Mouse (Mus musculus) ovary, postnatal 36 days (tissue): ENCODE data around the gene Olfr507.
"Not testable (repeated sequence)": the region's sequence is repeated elsewhere in the genome, so short reads cannot be mapped to it uniquely, and the experiment has no call there.

Experiments used
- DNase-seq: peaks from one replicate; pipeline ENCODE4 v3.0.0; 2022; ENCODE audit warnings: low spot score, mixed read lengths

The Olfr507 gene

DNA sequence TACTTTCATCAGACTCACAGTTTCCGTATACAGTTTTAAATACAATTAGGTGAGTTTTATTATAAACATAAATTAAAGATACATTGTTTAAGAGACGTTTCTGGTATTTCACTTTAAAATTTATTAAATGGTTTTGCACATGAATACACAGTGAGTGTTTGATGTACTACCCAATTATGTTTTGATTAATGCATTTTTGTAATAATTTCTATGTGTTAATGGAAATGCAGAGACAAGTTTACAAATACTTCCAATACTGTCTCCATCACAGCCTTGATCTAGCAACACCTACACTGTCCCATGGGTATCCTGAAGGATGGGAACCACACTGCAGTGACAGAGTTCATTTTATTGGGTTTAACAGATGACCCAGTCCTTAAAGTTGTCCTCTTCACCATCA lies at the start of gene Olfr507:
Olfr507 (plus strand) TSS at position 301 of the 400 bp plus-strand sequence.
- no peak for DNase-seq

DNA sequence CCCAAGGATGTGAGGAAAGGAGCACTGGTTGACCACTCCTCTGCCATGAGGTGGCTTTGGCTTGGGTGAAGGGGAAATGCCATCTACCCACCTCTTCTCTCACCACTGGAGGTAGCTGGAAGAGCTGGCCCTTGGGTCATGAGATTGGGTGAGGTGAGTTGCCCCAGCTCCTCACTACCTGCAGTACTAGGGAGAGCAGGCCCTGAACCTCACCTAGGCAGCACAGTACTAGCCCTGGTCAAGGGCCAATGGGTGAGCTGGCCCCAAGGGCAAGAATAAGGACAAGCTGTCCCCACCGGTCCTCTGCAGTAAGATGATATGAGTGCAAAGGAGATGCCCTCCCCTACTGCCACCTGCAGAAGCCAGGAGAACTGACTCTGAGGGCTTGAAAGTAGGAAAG lies 31.8 kb upstream of the Olfr507 start:
- no peak for DNase-seq

DNA sequence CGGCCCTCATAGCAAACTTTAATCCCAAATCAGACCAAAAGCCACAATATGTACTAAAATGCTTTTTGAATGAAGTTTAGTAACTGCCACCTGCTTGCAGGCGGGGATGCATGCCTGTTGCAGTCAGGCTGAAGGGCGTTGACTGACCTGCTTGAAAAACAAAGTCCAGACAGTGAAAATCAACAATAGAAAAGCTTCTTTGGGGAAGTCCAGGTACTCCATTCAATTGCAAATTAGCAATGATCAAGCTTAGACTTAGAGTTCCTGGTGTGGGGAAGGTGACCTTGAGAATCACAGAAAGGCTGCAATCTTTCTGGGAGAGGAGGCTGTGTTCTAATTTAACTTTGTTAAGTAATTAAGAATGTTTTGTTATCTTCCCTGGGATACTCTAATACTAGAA lies 19.7 kb upstream of the Olfr507 start:
- not testable (repeated sequence) for DNase-seq

DNA sequence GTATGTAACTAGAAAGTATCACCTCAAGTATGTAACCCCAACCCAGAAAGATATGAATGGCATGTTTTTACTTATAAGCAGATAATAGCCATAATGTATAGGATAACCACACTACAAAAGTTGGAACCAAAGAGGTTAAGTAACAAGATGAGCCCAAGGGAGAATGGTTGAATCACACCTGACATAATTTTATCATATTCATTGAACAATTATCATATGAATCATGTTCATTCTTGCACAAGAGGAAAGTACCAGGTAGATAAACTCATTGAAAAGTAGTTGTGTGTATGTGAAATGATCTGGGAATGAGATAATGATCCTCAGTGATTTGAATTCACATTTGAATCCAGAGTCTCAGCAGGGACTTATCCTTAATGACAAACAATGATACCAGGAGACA lies 11.1 kb upstream of the Olfr507 start, which contains the start of gene Olfr506:
Olfr506 (plus strand) TSS at position 301 of the 400 bp plus-strand sequence.
- DNase-seq: no peak

DNA sequence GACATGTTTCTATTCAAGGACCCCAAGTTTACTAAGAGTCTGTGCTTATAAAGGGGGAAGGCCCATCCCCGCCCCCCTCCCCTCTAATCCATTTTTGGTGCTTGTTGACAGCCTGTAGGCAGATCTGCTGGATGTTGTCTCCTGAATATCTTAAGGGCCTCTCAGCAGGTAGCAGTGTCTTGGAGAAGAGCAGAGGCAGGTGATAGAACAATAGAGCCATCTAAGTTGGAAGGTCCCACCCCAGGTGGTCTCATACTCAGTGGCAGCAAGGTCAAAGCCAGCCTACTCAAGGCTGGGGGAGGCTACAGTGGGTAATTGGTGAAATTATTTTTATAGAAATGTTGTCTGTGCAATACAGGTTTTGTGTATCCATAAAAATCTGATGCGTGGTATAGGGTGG lies 7.5 kb upstream of the Olfr507 start:
- DNase-seq: no peak

DNA sequence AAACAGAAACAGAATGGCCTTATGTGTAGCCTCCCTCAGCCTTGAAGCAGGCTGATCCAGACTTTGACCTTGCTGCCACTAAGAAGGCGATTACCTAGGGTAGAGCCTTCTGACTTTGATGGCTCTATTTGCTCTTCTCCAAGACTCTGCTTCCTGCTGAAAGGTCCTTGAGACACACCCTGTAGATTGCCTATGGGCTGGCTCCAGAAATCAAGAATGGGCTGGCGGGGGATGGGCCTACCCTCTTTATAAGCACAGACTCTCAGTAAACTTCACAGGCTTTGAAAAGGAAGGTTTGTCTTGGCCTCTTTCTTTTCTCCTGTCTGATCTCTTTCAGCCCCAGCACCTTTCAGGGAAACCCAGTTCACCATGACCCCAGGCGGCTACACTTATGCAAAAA lies 4.8 kb upstream of the Olfr507 start:
- not testable (repeated sequence) for DNase-seq

DNA sequence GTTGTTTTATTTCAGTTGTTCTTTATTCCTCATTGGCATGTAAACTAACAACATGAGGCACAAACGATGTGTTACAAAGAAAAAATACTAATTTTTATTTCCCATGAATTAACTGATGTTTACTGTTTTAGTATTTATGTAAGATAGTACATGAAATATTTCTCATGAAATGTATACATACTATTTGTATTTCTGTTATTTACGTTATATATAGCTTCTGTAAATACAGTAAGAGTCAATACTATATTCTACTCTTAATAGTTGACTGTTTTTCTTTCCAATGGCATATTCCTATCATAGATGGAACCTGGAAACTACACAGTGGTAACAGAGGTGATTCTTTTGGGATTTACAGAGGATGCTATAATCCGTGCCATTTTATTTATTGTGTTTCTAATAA lies 8.1 kb downstream of the Olfr507 start, which contains the start of gene Olfr508:
Olfr508 (plus strand) TSS at position 301 of the 400 bp plus-strand sequence.
- no peak for DNase-seq

DNA sequence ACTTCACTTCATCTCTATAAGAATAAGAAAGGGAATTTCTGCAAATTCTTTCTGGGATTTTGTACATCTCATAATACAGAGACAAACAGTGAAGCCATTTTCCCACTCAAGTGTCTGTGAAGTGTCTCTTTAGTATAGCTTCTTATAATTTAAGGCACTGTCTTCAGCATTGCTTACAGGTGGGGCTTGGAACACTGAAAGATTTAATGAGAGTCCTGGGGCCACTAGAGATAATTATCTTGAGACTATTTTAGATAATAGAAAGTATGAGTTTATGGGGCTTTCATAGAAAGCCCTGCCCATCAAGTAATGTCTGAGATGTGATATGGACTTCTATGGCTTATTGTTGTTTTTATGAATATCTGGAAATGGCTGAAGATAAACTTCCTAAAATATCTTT lies 30.2 kb downstream of the Olfr507 start, which contains the start of gene Olfr509:
Olfr509 (minus strand) TSS at position 101 of the 400 bp plus-strand sequence.
- no peak for DNase-seq

DNA sequence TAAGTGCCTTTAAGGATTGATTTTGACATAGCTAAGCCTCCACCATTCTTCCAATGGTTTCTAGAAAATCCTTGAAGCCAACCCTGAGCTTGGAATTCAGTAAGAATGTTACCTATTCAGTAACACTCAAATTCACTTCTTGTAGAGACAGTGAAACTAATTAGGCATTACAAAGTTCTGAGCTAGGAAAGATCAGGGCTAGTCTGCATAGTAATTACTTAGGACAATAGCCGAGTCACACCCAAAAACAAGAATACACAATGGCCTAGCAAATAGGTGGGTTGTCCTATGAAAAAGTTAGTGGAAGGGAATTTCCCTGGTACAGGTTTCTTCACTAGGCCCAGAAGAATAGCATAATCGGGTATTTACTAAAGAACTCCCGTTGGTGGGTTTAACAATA lies 40.8 kb downstream of the Olfr507 start:
- DNase-seq: no peak

DNA sequence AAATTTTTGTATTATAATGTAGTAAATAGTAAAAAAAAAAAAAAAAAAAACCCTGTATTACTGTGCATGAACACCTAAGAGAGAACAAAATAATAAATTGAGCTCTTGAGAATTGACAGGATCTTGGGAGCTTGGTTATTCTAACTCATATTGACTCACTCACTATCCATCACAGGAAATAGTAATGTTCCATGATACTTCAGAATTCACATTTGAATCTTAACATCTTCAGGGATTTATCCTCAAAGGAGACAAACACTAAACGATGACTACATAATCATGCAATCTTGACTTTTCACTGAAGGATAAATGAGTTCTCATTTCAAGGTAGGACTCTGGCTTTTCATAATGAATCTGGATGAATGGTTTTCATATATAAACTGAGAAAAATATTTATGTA lies 44.5 kb downstream of the Olfr507 start, which contains the start of gene Olfr510:
Olfr510 (plus strand) TSS at position 301 of the 400 bp plus-strand sequence.
- no peak for DNase-seq

DNA sequence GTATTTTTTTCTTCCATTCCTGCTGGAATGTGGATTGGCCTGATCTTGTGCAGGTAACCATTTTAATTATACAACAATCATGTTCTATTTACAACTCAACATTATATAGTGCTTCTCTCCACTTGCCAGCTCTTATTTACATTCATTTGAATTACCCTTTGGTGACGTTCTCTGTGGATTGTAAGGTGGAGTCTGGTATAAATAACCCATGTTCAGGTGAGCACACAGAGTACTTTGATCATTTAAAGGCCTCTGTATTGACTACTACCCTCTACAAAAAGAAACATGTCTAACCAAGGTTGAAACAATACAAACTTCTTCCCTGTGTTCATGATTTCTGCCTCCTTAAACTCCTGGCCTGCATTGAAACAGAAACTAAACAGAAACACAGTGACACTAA lies 49.4 kb downstream of the Olfr507 start:
- DNase-seq: no peak
